Mouse (Mus musculus): Measurements from ENCODE around the gene C1qtnf12.

The C1qtnf12 gene

DNA sequence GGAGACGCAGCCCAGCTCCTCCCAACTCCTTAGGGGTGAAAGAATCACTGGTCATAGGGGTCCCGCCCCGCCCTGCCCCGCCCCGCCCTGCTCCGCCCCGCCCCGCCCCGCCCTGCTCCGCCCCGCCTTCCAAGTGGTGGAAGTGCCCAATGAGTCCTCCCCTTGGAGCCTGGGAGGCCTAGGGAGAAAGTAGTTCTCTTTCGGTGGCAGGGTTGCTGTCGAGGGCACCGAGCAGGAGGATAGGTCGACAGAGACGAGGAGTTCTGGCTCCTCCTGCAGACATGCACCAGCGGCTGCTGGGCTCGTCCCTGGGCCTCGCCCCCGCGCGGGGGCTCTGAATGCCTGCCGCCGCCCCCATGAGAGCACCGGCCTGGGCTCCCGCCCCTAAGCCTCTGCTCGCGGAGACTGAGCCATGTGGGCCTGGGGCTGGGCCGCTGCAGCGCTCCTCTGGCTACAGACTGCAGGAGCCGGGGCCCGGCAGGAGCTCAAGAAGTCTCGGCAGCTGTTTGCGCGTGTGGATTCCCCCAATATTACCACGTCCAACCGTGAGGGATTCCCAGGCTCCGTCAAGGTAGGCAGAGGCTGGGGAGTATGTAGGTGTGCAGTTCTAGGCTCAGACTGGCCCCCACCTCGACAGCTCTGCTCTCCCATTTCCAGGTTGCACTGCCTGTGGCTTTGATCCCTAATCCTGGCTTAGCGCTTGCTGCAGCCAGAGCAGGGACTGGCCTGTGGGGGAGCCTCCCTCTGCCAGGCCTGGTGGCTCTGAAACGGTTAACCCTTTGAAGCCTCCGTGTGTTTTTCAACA, at the start of gene C1qtnf12:
TSS of gene C1qtnf12 (plus strand) at position 152 of the 805 bp plus-strand sequence.
- peak; percentile 43 for DNase-seq (ENCODE audit: low read depth, low spot score)

DNA sequence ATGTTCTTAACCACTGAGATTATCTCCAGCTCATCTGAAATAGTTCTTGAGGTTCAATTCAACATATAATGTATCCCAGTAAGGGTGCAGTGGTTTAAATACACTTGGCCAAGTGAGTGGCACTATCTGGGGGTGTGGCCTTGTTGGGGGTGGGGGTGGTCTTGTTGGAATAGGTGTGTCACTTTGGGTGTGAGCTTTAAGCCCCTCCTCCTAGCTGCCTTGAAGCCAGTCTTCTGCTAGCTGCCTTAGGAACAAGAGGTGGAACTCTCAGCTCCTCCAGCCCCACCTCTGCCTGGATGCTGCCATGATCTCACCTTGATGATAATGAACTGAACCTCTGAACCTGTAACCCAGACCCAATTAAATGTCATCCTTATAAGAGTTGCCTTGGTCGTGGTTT, 30.1 kb upstream of the C1qtnf12 start:
- DNase-seq (ENCODE audit: low read depth, low spot score), result no peak

DNA sequence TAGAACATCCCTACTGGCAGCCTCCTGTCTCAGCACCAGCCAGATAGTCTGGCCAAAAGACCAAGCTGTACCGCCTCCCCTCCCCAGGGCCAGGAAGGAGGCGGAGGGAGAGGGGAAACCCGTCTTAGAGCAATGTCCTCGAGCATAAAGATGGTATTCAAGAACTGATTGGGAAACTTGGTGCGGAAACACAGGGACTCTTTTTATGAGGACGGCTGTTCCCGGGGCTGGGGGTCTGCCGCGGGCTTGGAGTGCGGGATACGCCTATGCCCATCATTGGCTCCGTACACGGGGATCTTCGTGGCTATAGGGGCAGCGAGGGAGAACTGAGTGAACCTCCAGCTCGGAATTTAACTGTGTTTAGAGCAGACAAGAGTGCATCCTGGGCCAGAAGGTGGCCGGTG, 19.1 kb upstream of the C1qtnf12 start:
- peak; percentile 6 for DNase-seq (ENCODE audit: low read depth, low spot score)

DNA sequence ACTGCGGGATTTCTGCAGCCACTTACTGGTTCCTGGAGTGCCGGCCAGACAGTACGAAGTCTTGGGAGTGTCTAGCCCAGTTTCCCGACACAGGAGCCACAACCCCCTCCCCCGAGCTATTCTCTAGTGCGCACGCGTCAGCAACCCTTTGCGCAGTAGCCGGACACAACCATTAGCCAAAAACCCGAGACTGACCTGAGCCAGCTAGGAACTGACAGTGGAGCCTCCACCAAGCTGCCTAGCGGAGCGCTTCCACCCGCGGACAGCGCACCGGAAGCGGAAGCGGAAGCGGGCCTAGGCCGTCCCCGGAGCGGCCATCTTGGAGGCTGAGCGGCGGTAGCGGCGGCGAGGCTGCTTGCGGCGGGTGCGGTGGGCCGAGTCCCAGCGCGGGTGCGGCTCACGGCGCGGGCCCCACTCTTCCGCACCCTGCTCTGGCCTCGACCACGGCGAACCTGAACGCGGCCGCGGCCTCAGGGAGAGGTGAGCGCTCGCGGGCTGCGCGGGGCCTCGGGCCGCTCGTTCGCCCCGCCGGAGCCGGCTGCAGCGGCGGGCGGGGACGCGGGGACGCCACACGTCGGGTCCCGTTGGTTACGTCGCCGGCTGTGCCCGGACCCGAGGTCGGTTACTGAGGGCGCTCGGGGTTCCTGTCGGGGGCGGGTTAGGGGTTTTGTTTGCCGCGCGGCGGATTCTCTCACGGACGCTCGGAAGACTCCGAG, 18.4 kb upstream of the C1qtnf12 start, which contains the start of gene Ube2j2:
TSS of gene Ube2j2 (plus strand) at position 298 of the 716 bp plus-strand sequence.
- peak; percentile 97 for DNase-seq (ENCODE audit: low read depth, low spot score)

DNA sequence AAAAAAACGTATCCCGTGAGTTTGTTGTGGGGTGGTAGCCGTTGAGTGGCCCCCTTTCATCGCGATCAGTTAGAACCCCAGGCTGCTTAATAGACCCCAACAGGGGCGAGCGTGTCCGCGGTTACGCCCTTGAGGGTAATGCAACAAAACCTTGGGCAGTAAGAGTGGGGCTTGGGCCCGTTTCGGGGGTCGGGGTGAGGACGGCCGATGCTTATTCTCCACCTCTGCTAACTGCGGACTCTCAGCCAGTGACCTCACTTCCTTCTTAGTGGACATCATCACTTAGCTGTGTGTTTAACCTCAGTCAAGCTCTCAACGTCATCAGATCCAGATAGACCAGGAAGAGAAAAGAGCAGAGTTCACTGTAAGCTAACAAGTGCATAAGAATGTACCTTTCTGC, 17.8 kb upstream of the C1qtnf12 start:
- DNase-seq (ENCODE audit: low read depth, low spot score), result no peak

DNA sequence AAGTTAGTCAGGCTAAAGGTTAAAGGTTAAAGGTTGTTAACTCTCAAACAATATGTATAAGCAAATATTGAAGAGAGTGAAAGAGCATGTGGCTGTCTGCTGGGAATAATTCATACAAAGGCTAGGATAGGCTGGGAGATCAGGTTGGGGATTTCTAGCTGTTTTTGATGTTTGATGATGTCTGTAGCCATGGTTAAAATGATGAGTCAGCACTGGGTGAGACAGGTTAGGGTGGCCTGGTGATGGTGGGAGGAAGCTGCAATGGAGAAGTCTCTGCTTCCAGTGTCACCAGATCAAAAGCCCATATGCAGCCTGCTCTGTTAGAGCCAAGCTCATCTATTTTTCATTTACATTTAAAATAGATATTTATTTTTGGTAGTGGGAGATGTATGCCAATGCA, 15.0 kb upstream of the C1qtnf12 start:
- DNase-seq (ENCODE audit: low read depth, low spot score), result no peak

DNA sequence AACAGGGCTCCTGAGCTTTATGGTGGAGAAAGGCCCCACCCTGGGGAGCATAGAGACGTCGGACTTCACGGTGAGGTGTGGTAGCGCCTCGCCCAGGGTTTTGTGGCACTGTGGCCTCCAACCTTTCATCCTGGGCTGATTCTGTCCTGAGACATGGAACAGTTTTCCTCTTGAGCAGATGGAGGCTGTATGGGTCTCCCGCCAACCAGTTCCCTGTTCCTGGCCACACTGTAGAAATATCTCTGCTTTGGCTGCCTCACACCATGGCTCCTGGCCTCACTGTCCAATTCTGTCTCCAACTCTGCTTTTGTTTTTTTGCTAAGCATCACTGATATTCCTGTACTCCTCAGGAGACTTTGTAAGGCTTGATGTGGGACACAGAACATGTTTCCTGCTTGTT, 6.6 kb upstream of the C1qtnf12 start:
- no peak for DNase-seq (ENCODE audit: low read depth, low spot score)

DNA sequence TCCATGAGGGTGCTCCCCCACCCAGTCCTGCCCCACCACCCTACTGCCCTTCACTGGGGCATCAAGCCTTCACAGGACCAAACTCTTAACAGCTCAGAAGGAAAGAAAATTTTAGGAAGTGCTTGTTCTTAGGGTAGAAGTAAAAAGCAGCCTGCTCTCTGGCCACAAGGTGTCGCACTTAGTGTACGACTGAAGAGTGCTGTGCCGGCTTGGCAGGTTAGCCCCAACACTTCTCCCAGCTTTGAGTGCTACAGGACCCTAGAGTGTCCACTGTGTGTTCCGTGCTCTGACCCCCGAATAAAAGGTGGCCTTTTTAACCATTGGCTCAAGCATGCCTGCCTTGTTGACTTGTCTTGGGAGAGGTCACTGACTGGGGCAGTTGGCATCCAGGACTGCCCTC, 2.8 kb upstream of the C1qtnf12 start:
- peak; percentile 87 for DNase-seq (ENCODE audit: low read depth, low spot score)

DNA sequence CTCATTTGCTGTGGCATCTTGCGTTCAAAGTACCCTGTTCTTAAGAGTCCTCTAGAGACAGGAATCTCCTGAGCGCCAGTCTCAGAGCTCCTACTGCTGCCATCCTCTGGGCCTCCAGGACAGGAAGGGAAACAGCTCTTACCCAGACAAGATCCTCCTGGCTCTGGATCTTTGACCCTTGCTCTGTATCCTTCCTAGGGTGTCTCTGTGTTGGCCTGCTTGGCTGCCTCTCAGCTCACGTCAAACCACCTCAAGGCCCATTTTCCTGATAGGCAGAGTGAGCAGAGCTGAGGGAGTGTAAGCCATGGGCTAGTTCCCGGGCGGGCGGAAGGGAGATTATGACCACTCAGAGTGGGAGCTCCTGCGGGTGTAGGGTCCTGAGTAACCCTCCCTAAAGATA, 988 bp downstream of the C1qtnf12 start:
- DNase-seq (ENCODE audit: low read depth, low spot score), result no peak

DNA sequence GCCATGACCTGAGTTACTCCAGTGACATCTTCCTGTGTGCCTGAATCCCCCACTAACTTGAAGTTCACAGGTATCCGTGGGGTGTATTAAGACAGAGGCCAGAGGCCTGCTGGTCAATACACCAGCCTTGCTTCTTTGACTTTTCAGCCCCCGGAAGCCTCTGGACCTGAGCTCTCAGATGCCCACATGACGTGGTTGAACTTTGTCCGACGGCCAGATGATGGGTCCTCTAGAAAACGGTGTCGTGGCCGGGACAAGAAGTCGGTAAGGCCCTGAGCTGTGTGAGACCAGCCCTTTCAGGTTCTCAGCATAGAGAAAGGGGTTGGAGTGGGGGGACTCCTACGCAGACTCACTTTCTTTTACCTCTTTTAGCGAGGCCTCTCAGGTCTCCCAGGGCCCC, 2.3 kb downstream of the C1qtnf12 start:
- DNase-seq (ENCODE audit: low read depth, low spot score), result no peak

DNA sequence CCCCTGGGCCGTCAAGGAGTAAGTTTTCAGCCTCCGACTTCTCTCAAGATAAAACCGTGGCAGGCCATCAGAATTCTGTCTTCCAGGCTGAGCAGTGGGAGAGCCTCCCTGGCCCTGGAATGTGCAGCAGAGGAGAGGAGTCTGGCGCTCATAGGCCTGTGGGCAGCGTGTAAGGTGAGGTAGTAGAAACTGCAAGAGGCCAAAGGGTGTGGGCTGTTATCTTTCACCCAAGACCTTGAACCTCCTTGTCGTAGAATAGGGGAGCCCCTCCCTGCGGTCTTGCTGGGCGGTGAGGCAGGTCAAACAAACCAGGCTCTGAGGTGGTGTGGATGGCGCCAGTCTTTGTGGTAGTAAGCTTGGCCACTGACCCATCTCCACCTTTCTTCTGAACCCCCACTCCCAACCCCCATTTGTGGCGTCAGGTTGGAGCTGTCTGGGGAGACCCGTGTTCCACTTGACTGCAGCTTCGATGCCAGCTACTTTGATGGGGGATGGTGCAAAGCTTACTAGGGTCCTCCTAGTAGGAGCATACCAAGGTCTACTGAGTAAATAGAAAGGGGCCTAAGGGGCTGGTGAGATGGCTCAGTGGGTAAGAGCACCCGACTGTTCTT, 7.0 kb downstream of the C1qtnf12 start:
- no peak for DNase-seq (ENCODE audit: low read depth, low spot score)

DNA sequence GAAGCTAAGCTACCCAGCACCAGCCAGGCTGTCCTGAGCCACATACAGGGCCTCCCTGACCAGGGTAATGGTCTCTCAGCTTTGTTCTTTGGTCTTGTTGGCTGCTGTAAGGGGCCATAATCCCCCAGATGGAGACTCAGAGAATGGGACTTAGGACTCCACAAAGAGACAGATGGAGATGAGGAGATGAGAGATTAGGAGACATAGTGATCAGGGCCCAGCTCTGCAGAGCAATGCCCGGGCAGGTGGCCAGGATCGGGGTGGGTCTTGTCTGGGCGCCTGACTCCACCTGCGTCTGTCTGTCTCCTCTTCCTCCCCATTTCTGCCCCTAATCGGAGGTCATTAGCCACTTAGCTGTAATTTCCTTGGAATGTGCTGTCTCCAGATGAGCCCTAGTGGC, 8.2 kb downstream of the C1qtnf12 start:
- no peak for DNase-seq (ENCODE audit: low read depth, low spot score)

DNA sequence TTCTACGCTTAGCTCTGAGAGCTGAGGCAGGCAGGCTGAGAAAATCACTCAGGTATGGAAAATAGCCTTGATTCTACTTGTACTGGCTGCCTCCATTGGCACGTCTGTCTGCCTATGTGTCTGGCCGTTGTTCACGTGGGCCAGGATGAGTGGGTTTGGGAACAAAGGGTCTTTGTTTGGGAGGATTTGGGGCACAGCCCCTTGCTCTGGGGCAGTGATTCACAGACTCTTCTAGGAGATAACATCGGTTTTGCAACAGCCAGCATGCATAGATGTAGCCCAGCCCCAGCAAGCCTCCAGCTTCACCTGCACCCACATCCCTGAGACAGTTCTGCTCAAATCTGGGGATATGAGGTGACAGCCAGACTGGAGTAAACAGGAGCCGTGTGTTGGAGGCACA, 10.5 kb downstream of the C1qtnf12 start:
- no peak for DNase-seq (ENCODE audit: low read depth, low spot score)

DNA sequence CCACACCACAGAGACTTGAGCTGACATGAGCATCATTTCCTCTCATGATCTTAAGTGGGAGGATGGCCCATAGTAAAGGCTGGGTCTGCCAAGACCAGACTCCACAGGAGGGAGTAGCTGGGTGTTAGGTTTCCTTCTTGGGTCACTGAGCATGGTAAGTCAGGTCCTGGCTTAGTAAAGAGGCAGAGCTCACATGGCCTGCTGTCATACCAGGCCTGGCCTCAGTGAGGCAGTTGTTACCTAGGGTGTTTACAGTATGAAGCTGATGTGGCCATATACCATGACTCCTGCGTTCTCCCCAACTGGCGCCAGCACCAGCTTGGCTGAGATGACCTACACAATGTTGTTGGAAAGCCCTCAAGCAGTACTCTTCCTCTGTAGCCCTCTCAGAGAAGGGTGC, 11.1 kb downstream of the C1qtnf12 start:
- DNase-seq (ENCODE audit: low read depth, low spot score), result no peak

DNA sequence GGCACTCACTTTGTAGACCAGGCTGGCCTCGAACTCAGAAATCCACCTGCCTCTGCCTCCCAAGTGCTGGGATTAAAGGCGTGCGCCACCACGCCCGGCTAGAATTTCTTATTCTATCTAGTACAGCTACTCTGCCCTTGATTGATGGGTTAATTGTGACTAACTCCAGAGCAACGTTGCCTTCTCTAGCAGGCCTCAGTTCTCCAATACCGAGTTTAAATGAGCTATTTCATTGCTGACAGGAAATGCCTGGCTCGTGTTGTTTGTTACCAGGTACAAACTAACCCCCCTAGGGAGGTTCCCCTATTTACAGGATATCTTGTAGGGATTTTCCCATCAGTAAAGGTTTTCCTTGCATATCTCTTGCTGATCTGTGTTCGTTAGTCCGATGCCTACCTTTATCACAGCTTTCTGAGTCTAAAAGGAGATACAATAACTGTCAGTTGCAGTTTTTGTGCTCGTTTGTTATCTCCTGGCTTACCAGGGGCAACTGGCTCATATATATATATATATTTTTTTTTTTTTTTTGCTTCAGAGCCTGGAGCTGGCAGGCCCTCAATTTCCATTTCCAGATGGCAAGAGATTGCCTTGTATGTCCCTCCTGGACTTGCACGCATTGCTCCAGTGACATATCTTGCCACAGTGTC, 19.4 kb downstream of the C1qtnf12 start:
- no peak for DNase-seq (ENCODE audit: low read depth, low spot score)

DNA sequence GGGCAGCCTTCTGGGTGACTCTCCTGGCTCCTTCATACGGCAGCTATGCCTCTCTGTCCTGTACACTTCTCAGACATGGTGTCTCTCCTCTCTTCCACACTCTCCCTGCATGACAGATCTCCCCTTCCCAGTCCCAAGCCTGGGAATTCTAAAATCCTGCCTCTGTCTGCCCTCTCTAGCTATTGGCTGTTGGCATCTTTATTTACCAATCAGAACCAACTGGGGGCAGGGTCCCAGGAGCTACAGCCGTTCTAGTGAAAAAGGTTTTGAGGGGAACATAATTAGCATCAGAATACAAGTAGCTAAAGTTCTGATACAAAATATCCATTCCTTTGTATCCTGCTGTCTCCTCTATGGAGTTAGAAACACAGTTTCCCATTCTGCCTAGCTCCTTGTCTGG, 21.7 kb downstream of the C1qtnf12 start:
- DNase-seq (ENCODE audit: low read depth, low spot score), result no peak

DNA sequence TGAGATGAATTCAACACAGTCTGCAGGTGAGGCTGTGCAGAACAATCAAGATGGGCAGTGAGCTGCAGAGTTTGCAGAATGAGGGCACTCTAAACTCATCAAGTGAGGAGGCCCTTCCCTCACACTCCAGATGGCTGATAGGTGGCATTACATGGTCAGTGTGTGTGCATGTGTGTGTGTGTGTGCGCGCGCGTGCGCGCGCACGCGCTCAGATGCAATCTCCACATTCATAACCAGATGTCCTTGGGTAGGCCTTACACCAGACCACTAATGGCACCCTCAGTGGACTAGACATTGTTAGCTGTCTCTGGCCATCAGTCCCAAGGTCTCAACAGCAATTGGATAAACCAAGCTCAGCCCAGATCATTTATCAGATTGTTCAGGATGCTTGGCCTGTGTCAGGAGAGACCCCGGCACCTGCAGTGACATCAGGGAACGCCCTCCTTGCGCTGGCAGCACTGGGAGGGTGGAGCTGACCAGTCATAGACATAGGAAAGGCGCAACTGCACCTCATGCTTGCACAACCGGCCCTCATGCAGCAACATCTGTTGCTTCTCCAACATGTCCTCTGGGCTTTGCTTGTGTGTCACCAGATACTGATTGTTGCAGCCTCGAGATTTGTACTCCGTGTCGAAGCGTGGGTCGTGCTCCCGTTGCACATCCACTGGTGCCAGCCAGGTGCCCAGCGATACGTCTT, 29.2 kb downstream of the C1qtnf12 start:
- no peak for DNase-seq (ENCODE audit: low read depth, low spot score)

DNA sequence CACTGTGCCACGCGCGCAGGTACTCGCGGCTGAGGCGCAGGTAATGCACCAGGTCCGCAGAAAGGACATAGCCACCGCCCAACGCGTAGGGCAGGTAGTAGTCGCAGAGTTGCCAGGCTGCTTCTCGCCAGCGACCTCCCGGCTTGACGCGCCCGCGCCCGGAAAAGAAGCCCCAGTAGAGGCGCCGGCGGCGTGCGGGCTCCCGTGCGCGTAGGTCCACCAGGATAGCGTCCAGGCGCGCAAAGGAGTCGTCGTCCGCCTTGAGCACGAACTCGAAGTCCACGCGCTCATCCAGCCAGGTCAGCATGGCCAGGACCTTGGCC, 29.8 kb downstream of the C1qtnf12 start:
- no peak for DNase-seq (ENCODE audit: low read depth, low spot score)

DNA sequence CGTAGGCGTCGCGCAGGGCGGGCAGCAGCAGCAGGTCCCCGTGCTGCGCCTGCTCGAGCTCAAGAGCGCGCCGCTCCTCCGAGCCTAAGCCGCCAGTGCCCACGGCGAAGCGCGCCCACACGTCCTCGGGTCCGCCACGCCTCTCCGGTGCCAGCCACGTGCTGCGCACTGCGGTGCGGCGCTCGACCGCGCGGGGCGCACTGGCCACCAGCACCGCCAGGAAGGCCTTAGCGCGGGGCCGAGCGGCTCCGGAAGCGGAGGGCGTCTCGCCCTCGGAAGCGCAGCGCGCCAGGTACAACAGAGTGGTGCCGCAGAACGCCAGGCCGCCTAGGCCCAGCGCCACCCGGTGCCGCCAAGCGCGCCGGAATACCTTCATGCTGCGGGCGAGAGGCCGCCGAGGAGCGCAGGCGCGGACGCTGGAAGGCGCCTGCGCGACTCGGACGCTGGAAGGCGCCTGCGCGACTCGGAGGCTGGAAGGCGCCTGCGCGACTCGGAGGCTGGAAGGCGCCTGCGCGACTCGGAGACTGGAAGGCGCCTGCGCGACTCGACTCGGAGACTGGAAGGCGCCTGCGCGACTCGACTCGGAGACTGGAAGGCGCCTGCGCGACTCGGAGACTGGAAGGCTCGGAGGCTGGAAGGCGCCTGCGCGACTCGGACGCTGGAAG, 30.3 kb downstream of the C1qtnf12 start, which contains the start of the genes B3galt6 and Sdf4:
TSS of gene B3galt6 (minus strand) at position 409 of the 665 bp plus-strand sequence.
TSS of gene Sdf4 (plus strand) at position 632 of the 665 bp plus-strand sequence.
- peak; percentile 90 for DNase-seq (ENCODE audit: low read depth, low spot score)

DNA sequence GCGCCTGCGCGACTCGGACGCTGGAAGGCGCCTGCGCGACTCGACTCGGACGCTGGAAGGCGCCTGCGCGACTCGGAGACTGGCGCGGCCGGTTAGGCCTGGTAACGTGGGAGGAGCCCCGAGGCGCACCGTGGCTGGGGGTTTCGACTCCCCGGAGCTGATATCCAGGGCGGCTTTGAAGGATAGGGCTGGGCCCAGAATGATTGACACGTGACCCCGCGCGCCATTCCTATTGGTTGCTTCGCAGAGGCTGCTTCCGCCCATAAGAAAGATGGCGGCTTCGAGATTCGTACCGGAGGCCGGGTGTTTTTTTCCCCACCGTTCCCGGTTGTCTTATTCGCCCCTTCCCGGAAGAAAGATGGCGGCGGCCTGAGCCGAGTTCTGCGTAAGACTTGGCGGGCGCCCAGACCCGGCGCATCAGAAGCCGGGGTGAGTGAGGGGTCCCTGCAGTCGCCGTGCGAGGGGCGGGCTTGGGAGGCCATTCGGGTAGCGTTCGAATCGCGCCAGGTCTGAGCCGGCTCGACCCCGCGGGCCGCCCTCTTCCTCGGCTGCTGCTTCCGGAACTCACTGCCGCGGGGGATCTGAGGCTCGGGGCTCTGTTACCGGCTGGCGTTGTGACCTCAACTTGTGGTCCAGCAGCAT, 30.9 kb downstream of the C1qtnf12 start:
- peak; percentile 92 for DNase-seq (ENCODE audit: low read depth, low spot score)

Data from forelimb bud, embryonic 11.5 days (tissue).